Mouse (Mus musculus): ENCODE measurements around the gene Spr.
"Not testable (repeated sequence)": the region's sequence is repeated elsewhere in the genome, so short reads cannot be mapped to it uniquely, and the experiment has no call there.

Gene Spr

GRCm38 (mm10) chr6:85132237-85132636 is 5.3 kb downstream of the Spr start:
- not testable (repeated sequence) for DNase-seq (ENCODE audit: low spot score)

GRCm38 (mm10) chr6:85131673-85132072 is 5.9 kb downstream of the Spr start:
- peak; percentile 39 for DNase-seq (ENCODE audit: low spot score)

GRCm38 (mm10) chr6:85117545-85118511 is 19.7 kb downstream of the Spr start:
- DNase-seq (ENCODE audit: low spot score) = peak; percentile 21

- no peak for DNase-seq (ENCODE audit: low spot score)
Measured at GRCm38 (mm10) chr6:85105033-85105615, 32.4 kb downstream of the Spr start.

GRCm38 (mm10) chr6:85103321-85103720 is 34.2 kb downstream of the Spr start:
- DNase-seq (ENCODE audit: low spot score) = no peak

GRCm38 (mm10) chr6:85096441-85096840 is 41.1 kb downstream of the Spr start:
- no peak for DNase-seq (ENCODE audit: low spot score)

- no peak for DNase-seq (ENCODE audit: low spot score)
Measured at GRCm38 (mm10) chr6:85087425-85087824, 50.1 kb downstream of the Spr start.

- DNase-seq (ENCODE audit: low spot score) = no peak
Measured at GRCm38 (mm10) chr6:85086645-85087044, 50.9 kb downstream of the Spr start.
